Mouse (Mus musculus) kidney, postnatal 0 days (tissue): ENCODE measurements around the gene Mapre3. TPM values are rescaled to one million over a fixed set of nuclear protein-coding genes. Genes with fewer than 3 reads are reported as not detected.
A peak's percentile ranks its signal among the peaks of the same experiment; 100 is the strongest.

ENCODE experiments used
- ATAC-seq: fragments of 200-750 bp; cut with Nextera tagmentation; replicated peaks from 2 replicates; pipeline ENCODE4 v1.8.0; 2017; ENCODE audit warnings: low read depth, moderate number of reproducible peaks, moderate TSS enrichment, moderate library complexity; ENCODE audit not compliant: low FRiP score
- DNase-seq: peaks from one replicate; pipeline ENCODE4 v3.0.0-alpha.2; 2016; ENCODE audit warnings: low spot score
- H3K27ac ChIP-seq: fragments of 300-500 bp; sonication (generic); 2 replicates; pipeline ENCODE4 v1.5.1; 2014; ENCODE audit warnings: mild to moderate bottlenecking
- H3K27me3 ChIP-seq: fragments of 300-500 bp; sonication (generic); 2 replicates; pipeline ENCODE4 v1.6.1; 2014; ENCODE audit warnings: low read length, mixed read lengths; ENCODE audit not compliant: insufficient read depth
- H3K36me3 ChIP-seq: fragments of 300-500 bp; sonication (generic); 2 replicates; pipeline ENCODE4 v1.6.1; 2014; ENCODE audit warnings: low read length, mixed read lengths; ENCODE audit not compliant: insufficient read depth
- H3K4me1 ChIP-seq: fragments of 300-500 bp; sonication (generic); replicated peaks from 2 replicates; pipeline ENCODE4 v1.6.1; 2014; ENCODE audit warnings: antibody characterized with exemption, low read length, mixed read lengths; ENCODE audit not compliant: insufficient read depth
- H3K4me2 ChIP-seq: fragments of 300-500 bp; sonication (generic); 2 replicates; pipeline ENCODE4 v1.6.1; 2014; ENCODE audit warnings: mild to moderate bottlenecking, low read length, moderate library complexity, mixed read lengths
- H3K4me3 ChIP-seq: fragments of 300-500 bp; sonication (generic); replicated peaks from 2 replicates; pipeline ENCODE4 v1.5.1; 2014; ENCODE audit warnings: low read depth, low read length
- H3K9ac ChIP-seq: fragments of 300-500 bp; sonication (generic); 2 replicates; pipeline ENCODE4 v1.6.1; 2014; ENCODE audit warnings: low read depth, low read length
- H3K9me3 ChIP-seq: fragments of 300-500 bp; sonication (generic); replicated peaks from 2 replicates; pipeline ENCODE4 v1.6.1; 2016; ENCODE audit warnings: low read length, inconsistent platforms, mixed read lengths
- CTCF ChIP-seq: IDR thresholded peaks from 2 replicates; pipeline ENCODE4 v1.5.1; 2016; ENCODE audit warnings: antibody characterized with exemption, low read depth, mild to moderate bottlenecking, moderate library complexity
- WGBS: fragments of 180-500 bp; shearing (Covaris S2); extraction: QIAGEN DNeasy Blood & Tissue Kit; methylation state at CpG from one replicate; pipeline ENCODE4 v1.1.7; 2014; 5-methylcytosine and 5-hydroxymethylcytosine counted together
- polyA plus RNA-seq: library from polyadenylated mRNA; unstranded; fragments of >200 nt; fragmentation: Nextera tagmentation; extraction: Ambion mirVana; gene quantifications from 2 replicates; pipeline ENCODE4 v1.2.1, GENCODE M21; 2015

The Mapre3 gene
- polyA plus RNA-seq, 1 experiment from 2014 or later: 20.6 TPM

GRCm38 (mm10) chr5:30912156-30912555 lies 97.7 kb downstream of the Mapre3 start:
- H3K4me2 ChIP-seq: no peak overlapping the region
- WGBS: 61% methylated on average over 5 of the region's 5 CpGs

GRCm38 (mm10) chr5:30913060-30913841 lies 98.8 kb downstream of the Mapre3 start, which contains the start of gene Emilin1:
Emilin1 (plus strand) TSS chr5:30913402.
- Histone ChIP-seq H3K9ac (peak within 1 kb of the TSS; percentile 68), H3K9me3 (no peaks in the 10 kb centered on the region), H3K36me3 (peaks cover 13% of the 10 kb centered on the region; the same call in 1 of the 2 replicates), H3K4me1 (peaks cover 34% of the 10 kb centered on the region), H3K27me3 (no peaks in the 10 kb centered on the region), H3K4me2 (peak within 1 kb of the TSS; percentile 68), H3K27ac (peak within 1 kb of the TSS; percentile 93), H3K4me3 (peak within 1 kb of the TSS; percentile 53)
- peak; percentile 27; the same call in 1 of the 2 replicates for TF ChIP-seq CTCF
- WGBS: 15% methylated on average over 13 of the region's 13 CpGs
- peak; percentile 76 for ATAC-seq
- DNase-seq: peak; percentile 96

More at GRCm38 (mm10) chr5:30912156-30912555, 97.7 kb downstream of the Mapre3 start:
- H3K9me3 ChIP-seq: no peaks in the 10 kb centered on the region
- no peak for ATAC-seq
- H3K27me3 ChIP-seq: no peaks in the 10 kb centered on the region
- peak; percentile 22 for DNase-seq
- H3K4me1 ChIP-seq: peaks cover 36% of the 10 kb centered on the region
- H3K36me3 ChIP-seq: 0 out of 2 replicates have a peak, but pooled peaks cover 3% of the 10 kb centered on the region
- no peak overlapping the region for H3K4me3 ChIP-seq
- no peak for TF ChIP-seq CTCF
- peak overlapping the region; percentile 93 for H3K27ac ChIP-seq
- H3K9ac ChIP-seq: 0 out of 2 replicates have a peak overlapping the region, but pooled peaks have one; percentile 27

- Histone ChIP-seq H3K4me3 (peak overlapping the region; percentile 53), H3K27me3 (no peaks in the 10 kb centered on the region), H3K9me3 (no peaks in the 10 kb centered on the region), H3K4me2 (peak overlapping the region; percentile 68), H3K36me3 (peaks cover 21% of the 10 kb centered on the region; the same call in 1 of the 2 replicates), H3K4me1 (peaks cover 28% of the 10 kb centered on the region), H3K27ac (peak overlapping the region; percentile 93), H3K9ac (peak overlapping the region; percentile 68)
- no peak for TF ChIP-seq CTCF
- WGBS: 32% methylated on average over 7 of the region's 7 CpGs
- ATAC-seq (no peak), DNase-seq (no peak)
Measured at GRCm38 (mm10) chr5:30914101-30914635, 99.7 kb downstream of the Mapre3 start.

GRCm38 (mm10) chr5:30914849-30915248 lies 100.4 kb downstream of the Mapre3 start:
- TF ChIP-seq CTCF: no peak
- Histone ChIP-seq H3K9ac (peak overlapping the region; percentile 68), H3K36me3 (peaks cover 21% of the 10 kb centered on the region; the same call in 1 of the 2 replicates), H3K9me3 (no peaks in the 10 kb centered on the region), H3K27me3 (no peaks in the 10 kb centered on the region), H3K4me3 (peak overlapping the region; percentile 53), H3K4me2 (peak overlapping the region; percentile 68), H3K27ac (peak overlapping the region; percentile 93; the same call in 1 of the 2 replicates), H3K4me1 (peaks cover 28% of the 10 kb centered on the region)
- DNase-seq (no peak), ATAC-seq (no peak)
- 28% methylated on average over 6 of the region's 6 CpGs for WGBS

GRCm38 (mm10) chr5:30915456-30915855 lies 101.0 kb downstream of the Mapre3 start:
- Histone ChIP-seq H3K36me3 (peaks cover 21% of the 10 kb centered on the region; the same call in 1 of the 2 replicates), H3K4me3 (peak overlapping the region; percentile 53), H3K27ac (peak overlapping the region; percentile 76), H3K27me3 (no peaks in the 10 kb centered on the region), H3K4me1 (peaks cover 28% of the 10 kb centered on the region), H3K9me3 (no peaks in the 10 kb centered on the region), H3K4me2 (peak overlapping the region; percentile 68), H3K9ac (peak overlapping the region; percentile 46)
- peak; percentile 9; the same call in 1 of the 2 replicates for ATAC-seq
- DNase-seq: no peak
- 32% methylated on average over 9 of the region's 9 CpGs for whole genome bisulfite sequencing
- no peak for TF ChIP-seq CTCF

Other genes starting within 250 kb of the Mapre3 start
- 1.8 and 2.0 TPM in 2 replicates for gene Kcnk3, start 226.5 kb upstream of the Mapre3 start, polyA plus RNA-seq
- 24.8 and 26.7 TPM in 2 replicates for gene Slc35f6, start 166.7 kb upstream of the Mapre3 start, polyA plus RNA-seq
- 171 and 175 TPM in 2 replicates for gene Cenpa, start 147.9 kb upstream of the Mapre3 start, polyA plus RNA-seq
- gene Dpysl5, start 103.1 kb upstream of the Mapre3 start, polyA plus RNA-seq: 1.7 and 2.1 TPM in 2 replicates
- 67.3 and 74.5 TPM in 2 replicates for gene Tmem214, start 53.4 kb downstream of the Mapre3 start, polyA plus RNA-seq
- gene Agbl5, start 74.1 kb downstream of the Mapre3 start, polyA plus RNA-seq: 17.3 and 17.5 TPM in 2 replicates
- 466 and 517 TPM in 2 replicates for gene Ost4, start 93.1 kb downstream of the Mapre3 start, polyA plus RNA-seq
- gene Emilin1, start 98.8 kb downstream of the Mapre3 start, polyA plus RNA-seq: 204 and 226 TPM in 2 replicates
- 68.9 and 70.6 TPM in 2 replicates for gene Khk, start 106.8 kb downstream of the Mapre3 start, polyA plus RNA-seq
- gene Cgref1, start 130.9 kb downstream of the Mapre3 start, polyA plus RNA-seq: 47.4 and 52.2 TPM in 2 replicates
- gene Preb, start 145.7 kb downstream of the Mapre3 start, polyA plus RNA-seq: 103 and 117 TPM in 2 replicates
- gene Tcf23, start 154.0 kb downstream of the Mapre3 start, polyA plus RNA-seq: 2.2 and 2.3 TPM in 2 replicates
- gene Atraid, start 233.7 kb downstream of the Mapre3 start, polyA plus RNA-seq: 271 and 290 TPM in 2 replicates
- gene Slc5a6, start 234.3 kb downstream of the Mapre3 start, polyA plus RNA-seq: 13.4 and 15.1 TPM in 2 replicates
- gene Cad, start 240.1 kb downstream of the Mapre3 start, polyA plus RNA-seq: 11.8 and 13.9 TPM in 2 replicates